Mouse (Mus musculus) left cerebral cortex, postnatal 36 days (tissue): Measurements from ENCODE around the gene Cfap97d2. TPM values are rescaled to one million over a fixed set of nuclear protein-coding genes. Genes with fewer than 3 reads are reported as not detected.
A peak's percentile ranks its signal among the peaks of the same experiment; 100 is the strongest.

Experiments used
- DNase-seq, 2 experiments: peaks; one replicate each; pipeline ENCODE4 v3.0.0; 2021 to 2022; ENCODE audit warnings: low spot score in 2 of 2, mixed read lengths in 1 of 2
- intact Hi-C: fragments of 180-260 bp; cut with DNase I; formaldehyde crosslinking; loops from one replicate; pipeline ENCODE4 v1.15.1; 2025
- total RNA-seq, 2 experiments: library from RNA; stranded (reverse); gene quantifications; 2 replicates each; pipeline ENCODE4 v1.2.3; 2021

Gene Cfap97d2
- 1 to 10 TPM in 1 of 2 experiments, under 1 TPM in 1; 0.84 to 1.5 TPM for total RNA-seq

- DNase-seq = peak; percentile 38 to 43
- intact Hi-C loops = no loop called here
Measured at GRCm38 (mm10) chr8:13705668-13706067, at the start of gene Cfap97d2. Cfap97d2 (plus strand) TSS chr8:13705889.

DNA sequence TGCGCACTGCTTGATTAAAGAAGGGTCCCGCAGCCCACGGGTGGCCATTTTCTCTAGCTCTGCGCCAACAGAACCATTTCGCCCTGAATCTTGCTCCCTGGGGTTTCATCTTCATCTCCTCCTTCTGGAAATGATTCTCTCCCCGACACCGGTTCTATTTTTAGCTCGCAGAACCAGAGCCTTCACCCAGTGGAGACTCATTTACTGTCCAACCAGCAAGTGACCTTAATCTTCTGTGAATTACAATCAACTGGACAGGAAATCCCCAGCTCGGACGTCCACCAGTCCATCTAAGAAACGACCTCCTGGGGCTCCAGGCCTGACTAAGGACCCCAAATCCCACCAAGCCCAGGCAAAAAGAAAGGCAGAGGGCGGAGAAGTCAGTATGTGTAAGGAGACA is 48.2 kb upstream of the Cfap97d2 start:
- intact Hi-C loops = no loop called here
- no peak for DNase-seq

- DNase-seq = no peak
- intact Hi-C loops = no loop called here
Measured at GRCm38 (mm10) chr8:13660323-13660722, 45.4 kb upstream of the Cfap97d2 start.

DNA sequence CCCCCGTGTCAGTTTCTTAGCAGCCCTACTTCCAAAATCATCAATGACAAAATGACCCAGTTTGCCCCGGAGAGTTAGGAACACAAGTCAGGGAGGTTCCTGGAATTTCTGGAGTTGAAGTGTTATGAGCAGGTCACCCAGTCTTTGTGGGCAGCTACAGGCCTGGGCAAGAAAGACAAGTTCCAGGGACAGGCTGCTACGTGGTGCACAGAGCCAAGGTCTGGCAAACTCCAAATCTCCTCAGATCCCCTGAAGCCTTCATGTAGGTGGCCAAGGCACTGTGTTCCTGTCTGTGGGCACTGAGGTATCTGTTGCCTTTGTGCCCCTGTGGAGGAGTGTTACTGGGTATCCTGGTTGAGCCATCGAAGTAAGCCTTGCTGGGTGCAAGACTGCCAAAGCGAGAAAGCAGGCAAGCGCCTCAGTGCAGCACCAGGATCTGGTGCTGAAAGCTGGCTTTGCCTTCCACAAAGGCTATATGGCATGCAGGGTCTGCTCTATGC is 40.9 kb upstream of the Cfap97d2 start:
- no peak for DNase-seq
- intact Hi-C loops = no loop called here

DNA sequence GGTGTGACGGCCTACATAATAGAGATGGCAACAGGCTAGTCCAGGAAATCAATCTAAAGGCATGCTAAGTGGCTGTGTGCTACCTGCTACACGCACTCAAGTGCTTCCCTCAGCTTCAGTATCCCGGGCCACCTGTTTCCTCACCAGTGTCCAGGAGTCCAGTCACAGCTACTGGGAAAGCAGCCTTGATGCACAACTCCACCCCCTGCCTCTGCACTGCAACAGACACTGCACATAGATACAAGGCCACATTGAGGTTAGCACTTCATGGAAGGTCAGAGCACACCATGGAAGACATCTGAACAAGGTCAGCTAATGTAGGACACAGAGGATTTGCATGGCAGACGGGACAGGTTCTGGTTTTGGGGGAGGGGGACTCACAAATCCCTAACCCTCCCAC is 40.2 kb upstream of the Cfap97d2 start:
- DNase-seq = no peak
- intact Hi-C loops = no loop called here

DNA sequence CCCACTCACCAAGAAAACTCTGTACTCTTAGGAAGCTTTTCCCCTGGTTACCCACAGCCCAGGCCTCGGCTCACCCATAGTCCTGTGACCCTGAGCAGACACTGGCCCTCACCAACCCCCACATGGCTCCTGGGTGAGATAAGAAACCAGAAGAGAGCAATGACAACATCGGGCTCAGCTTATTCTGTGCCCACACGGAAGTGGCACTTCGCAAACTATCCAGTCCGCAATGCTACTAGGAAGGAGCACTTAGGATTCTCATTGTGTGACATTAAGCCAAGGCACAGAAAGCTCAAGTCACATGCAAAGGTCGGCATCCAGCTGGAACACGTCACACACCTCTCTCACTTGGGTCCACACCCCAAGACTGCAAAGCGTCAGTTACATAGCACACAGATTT is 39.7 kb upstream of the Cfap97d2 start:
- no peak for DNase-seq
- intact Hi-C loops = no loop called here

GRCm38 (mm10) chr8:13667917-13668316 is 37.8 kb upstream of the Cfap97d2 start:
- intact Hi-C loops = no loop called here
- DNase-seq = no peak

GRCm38 (mm10) chr8:13668367-13668766 is 37.3 kb upstream of the Cfap97d2 start:
- no peak for DNase-seq
- intact Hi-C loops = no loop called here

GRCm38 (mm10) chr8:13670011-13670471 is 35.6 kb upstream of the Cfap97d2 start:
- intact Hi-C loops = no loop called here
- DNase-seq = no peak

GRCm38 (mm10) chr8:13671246-13672003 is 34.3 kb upstream of the Cfap97d2 start:
- DNase-seq = no peak
- intact Hi-C loops = loop anchor here (2.0 kb wide), 1 partner anchor 69 kb away; no protein-coding TSS in a partner anchor

GRCm38 (mm10) chr8:13673215-13673614 is 32.5 kb upstream of the Cfap97d2 start:
- no peak for DNase-seq
- intact Hi-C loops = loop anchor here (2.0 kb wide), 1 partner anchor 70 kb away; no protein-coding TSS in a partner anchor

DNA sequence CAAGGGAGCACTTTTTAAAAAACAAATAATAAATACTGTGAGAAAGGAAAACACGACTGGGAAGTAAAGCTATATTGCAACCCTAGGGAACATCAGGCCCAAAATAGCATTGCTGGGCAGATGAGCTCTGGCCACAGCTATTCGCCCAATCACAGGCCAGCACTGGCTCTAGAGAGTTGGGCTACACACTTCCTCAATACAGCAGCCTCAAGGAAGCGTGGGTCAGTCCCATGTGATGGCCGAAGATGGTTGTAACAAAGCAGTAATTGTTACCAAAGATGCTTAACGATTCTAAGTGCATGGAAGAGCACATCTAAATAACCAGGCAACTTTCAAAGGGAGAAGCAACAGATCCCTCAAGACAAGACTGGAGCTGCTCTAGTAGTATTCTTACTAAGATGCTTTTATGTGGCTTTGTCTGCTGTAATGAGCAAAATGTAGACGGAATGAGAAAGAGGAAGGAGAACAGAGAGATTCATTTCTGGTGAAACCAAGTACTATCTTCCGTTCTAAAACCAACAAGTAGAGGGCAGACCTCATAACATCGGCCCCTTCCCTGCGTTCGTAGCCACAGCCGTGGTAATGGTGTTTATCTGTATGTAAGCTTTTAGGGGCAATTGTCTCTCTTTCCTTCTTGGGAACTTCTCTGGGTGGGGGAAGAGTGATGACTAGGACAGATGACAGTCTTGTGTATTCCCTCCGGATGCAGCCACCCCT is 31.2 kb upstream of the Cfap97d2 start:
- DNase-seq = no peak
- intact Hi-C loops = loop anchor here (5.0 kb wide), 2 partner anchors 32 to 122 kb away; no protein-coding TSS in a partner anchor

- DNase-seq = no peak
- intact Hi-C loops = loop anchor here (5.0 kb wide), 2 partner anchors 33 to 123 kb away; no protein-coding TSS in a partner anchor
Measured at GRCm38 (mm10) chr8:13675121-13675520, 30.6 kb upstream of the Cfap97d2 start.

DNA sequence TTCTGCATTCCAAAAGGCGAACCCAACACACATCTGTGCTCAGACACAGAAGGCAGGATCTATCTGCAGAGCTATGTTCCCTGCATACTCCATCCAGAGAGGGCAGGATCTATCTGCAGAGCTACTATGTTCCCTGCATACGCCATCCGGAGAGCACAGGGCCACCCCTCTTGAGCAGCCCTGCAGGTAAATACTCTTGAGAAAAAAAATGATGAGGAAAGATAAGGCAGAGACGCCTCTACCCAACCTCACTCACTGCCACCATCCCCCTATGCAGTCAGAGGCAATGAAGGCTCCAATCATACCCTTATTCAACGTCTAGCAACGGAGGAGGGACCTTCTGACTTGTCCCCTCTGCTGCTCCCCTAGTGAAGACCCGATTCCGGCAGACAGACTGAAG is 30.2 kb upstream of the Cfap97d2 start:
- no peak for DNase-seq
- intact Hi-C loops = loop anchor here (5.0 kb wide), 2 partner anchors 33 to 123 kb away; no protein-coding TSS in a partner anchor

DNA sequence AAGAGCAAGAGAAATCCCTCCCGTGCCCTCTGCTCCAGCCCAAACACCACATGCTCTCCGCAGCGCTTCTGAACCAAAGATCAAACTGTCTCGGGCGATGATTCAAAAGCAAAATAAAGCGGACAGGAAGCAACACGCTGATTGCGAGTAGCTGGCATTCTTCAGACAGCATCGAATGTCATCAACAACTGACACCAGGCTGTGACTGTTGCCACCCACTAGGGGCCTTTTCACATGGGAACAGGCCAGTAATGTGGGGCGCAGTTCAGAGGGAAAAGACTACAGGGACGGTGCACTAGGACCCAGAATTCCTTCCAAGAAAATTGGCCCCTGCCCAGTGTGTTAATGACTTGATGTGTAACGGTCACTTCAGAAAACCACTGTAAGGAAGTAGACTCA is 29.4 kb upstream of the Cfap97d2 start:
- DNase-seq = peak; percentile 50 to 56
- intact Hi-C loops = loop anchor here (5.0 kb wide), 2 partner anchors 34 to 124 kb away; no protein-coding TSS in a partner anchor

GRCm38 (mm10) chr8:13676701-13677412 is 28.8 kb upstream of the Cfap97d2 start:
- intact Hi-C loops = loop anchor here (5.0 kb wide), 2 partner anchors 35 to 125 kb away; no protein-coding TSS in a partner anchor
- DNase-seq = peak in 1 of 2 experiments; percentile 76

GRCm38 (mm10) chr8:13677413-13677883 is 28.2 kb upstream of the Cfap97d2 start, which contains the start of gene Rasa3:
Rasa3 (minus strand) TSS chr8:13677603.
- peak; percentile 93 to 95 for DNase-seq
- intact Hi-C loops = loop anchor here (5.0 kb wide), 2 partner anchors 35 to 125 kb away; no protein-coding TSS in a partner anchor

- intact Hi-C loops = loop anchor here (2.0 to 5.0 kb wide), 3 partner anchors 36 to 126 kb away; partner anchors contain the start of gene Cdc16
- DNase-seq = no peak
Measured at GRCm38 (mm10) chr8:13678182-13678581, 27.5 kb upstream of the Cfap97d2 start.

- intact Hi-C loops = no loop called here
- no peak for DNase-seq
Measured at GRCm38 (mm10) chr8:13684131-13684530, 21.6 kb upstream of the Cfap97d2 start.
